Comparison of ENCODE assay signal across 19 mouse cellular contexts in genomic region chr8:48385833-48386232, GRCm38 (mm10).
DNase-seq lines count a peak whose midpoint lies in the region; ATAC-seq and TF ChIP-seq lines count a peak whose summit lies in the region.
"Had no signal": no experiment of that assay in that cellular context is flagged by ENCODE, and none has a peak within 500 bp of the region (broad histone marks: within the 10 kb centered on the region; RNA-seq: fewer than 3 reads in every experiment).

No protein-coding gene starts in this region.

- no peaks in the 10 kb centered on the region for H3K36me3 ChIP-seq in heart, adult 2 months (ENCODE audit: control insufficient read depth, insufficient read depth, low read length)
- no peaks in the 10 kb centered on the region for H3K36me3 ChIP-seq in hindbrain, embryonic 13.5 days
- H3K36me3 ChIP-seq in hindbrain, embryonic 11.5 days (ENCODE audit: control insufficient read depth, insufficient read depth, low read length): no peaks in the 10 kb centered on the region
- peaks cover 7% of the 10 kb centered on the region for H3K36me3 ChIP-seq in myocyte (ENCODE audit: control insufficient read depth, insufficient read depth)
- H3K36me3 ChIP-seq: intestine, embryonic 15.5 days; midbrain, embryonic 15.5 days had no signal

- TF ChIP-seq EP300 in heart, adult 2 months (IDR thresholded peaks at IDR 0.05; ENCODE audit: insufficient read depth, low read depth, low read length): no peak

- intact Hi-C loops in heart, adult 2 months (cut with DNase I): no loop called here
- intact Hi-C loops in heart, postnatal 25 days (cut with DNase I): no loop called here

- TF ChIP-seq POLR2A in heart, adult 2 months (IDR thresholded peaks at IDR 0.05; ENCODE audit: insufficient read depth, low read depth, low read length): no peak
- TF ChIP-seq POLR2A in brain, embryonic 14.5 days (IDR thresholded peaks at IDR 0.05; ENCODE audit: borderline replicate concordance, extremely low read depth, insufficient read depth, insufficient read length, poor library complexity, severe bottlenecking): no peak
- no peak for TF ChIP-seq POLR2A in myocyte (IDR thresholded peaks at IDR 0.05; ENCODE audit: insufficient read length, low read depth)

- DNase-seq in heart, adult 2 months: no peak
- no peak for DNase-seq in heart, postnatal 25 days (ENCODE audit: low spot score)
- DNase-seq in hindbrain, embryonic 11.5 days (ENCODE audit: low spot score): no peak
- peak; percentile 26 for DNase-seq in brain, embryonic 14.5 days (ENCODE audit: low read depth)
- DNase-seq in left cerebral cortex, adult 8-10 months (ENCODE audit: low spot score in 2 of 2): no peak
- DNase-seq: adrenal gland, postnatal 25 days; cerebellum, adult 11-12 months; cerebellum, postnatal 10 days; kidney, adult 9 months; kidney, postnatal 25 days; lung, postnatal 4 days; right cerebral cortex, postnatal 14 days had no signal

- no peak overlapping the region for H3K9ac ChIP-seq in heart, adult 2 months (ENCODE audit: low read depth, low read length)
- no peak overlapping the region for H3K9ac ChIP-seq in hindbrain, embryonic 13.5 days
- H3K9ac ChIP-seq in hindbrain, embryonic 11.5 days (ENCODE audit: low read depth, low read length): no peak overlapping the region
- H3K9ac ChIP-seq: intestine, embryonic 15.5 days; midbrain, embryonic 15.5 days had no signal

- no peak overlapping the region for H3K4me2 ChIP-seq in hindbrain, embryonic 13.5 days
- H3K4me2 ChIP-seq in hindbrain, embryonic 11.5 days (replicated peaks; ENCODE audit: low read depth, low read length): no peak overlapping the region
- H3K4me2 ChIP-seq in myocyte (ENCODE audit: low read depth): peak overlapping the region; percentile 18
- H3K4me2 ChIP-seq: intestine, embryonic 15.5 days; midbrain, embryonic 15.5 days had no signal

- no peaks in the 10 kb centered on the region for H3K9me3 ChIP-seq in hindbrain, embryonic 13.5 days
- H3K9me3 ChIP-seq in hindbrain, embryonic 11.5 days (ENCODE audit: control insufficient read depth, low read length): no peaks in the 10 kb centered on the region
- H3K9me3 ChIP-seq: hindbrain, embryonic 10.5 days; intestine, embryonic 15.5 days; midbrain, embryonic 15.5 days had no signal

- H3K4me3 ChIP-seq in heart, adult 2 months: peak overlapping the region; percentile 31; the same call in 1 of the 2 replicates
- no peak overlapping the region for H3K4me3 ChIP-seq in hindbrain, embryonic 13.5 days
- no peak overlapping the region for H3K4me3 ChIP-seq in hindbrain, embryonic 11.5 days (ENCODE audit: low read depth, low read length)
- H3K4me3 ChIP-seq in myocyte: no peak overlapping the region
- H3K4me3 ChIP-seq: hindbrain, embryonic 10.5 days; intestine, embryonic 15.5 days; layer of hippocampus, adult 2 months; midbrain, embryonic 15.5 days had no signal

- H3K27ac ChIP-seq in heart, adult 2 months: peak overlapping the region; percentile 42
- peak overlapping the region; percentile 8; the same call in 1 of the 2 replicates for H3K27ac ChIP-seq in hindbrain, embryonic 13.5 days
- no peak overlapping the region for H3K27ac ChIP-seq in hindbrain, embryonic 11.5 days (ENCODE audit: low read depth, low read length)
- H3K27ac ChIP-seq: hindbrain, embryonic 10.5 days; intestine, embryonic 15.5 days; layer of hippocampus, adult 2 months; midbrain, embryonic 15.5 days had no signal

- H3K27me3 ChIP-seq in heart, adult 2 months (ENCODE audit: control insufficient read depth, insufficient read depth, low read length): no peaks in the 10 kb centered on the region
- no peaks in the 10 kb centered on the region for H3K27me3 ChIP-seq in hindbrain, embryonic 13.5 days
- no peaks in the 10 kb centered on the region for H3K27me3 ChIP-seq in hindbrain, embryonic 11.5 days (ENCODE audit: control insufficient read depth, insufficient read depth, low read length)
- H3K27me3 ChIP-seq in myocyte (ENCODE audit: control insufficient read depth, insufficient read depth, insufficient read length): no peaks in the 10 kb centered on the region
- H3K27me3 ChIP-seq: intestine, embryonic 15.5 days; midbrain, embryonic 15.5 days had no signal

- no peaks in the 10 kb centered on the region for H3K79me2 ChIP-seq in heart, adult 2 months (replicated peaks; ENCODE audit: control insufficient read depth, insufficient read depth, low read length)
- no peaks in the 10 kb centered on the region for H3K79me2 ChIP-seq in myocyte (ENCODE audit: control insufficient read depth, insufficient read depth)

- H3K4me1 ChIP-seq in heart, adult 2 months (ENCODE audit: control insufficient read depth, insufficient read depth, low read length): no peaks in the 10 kb centered on the region; the same call in 1 of the 2 replicates
- peaks cover 18% of the 10 kb centered on the region for H3K4me1 ChIP-seq in hindbrain, embryonic 13.5 days (replicated peaks)
- no peaks in the 10 kb centered on the region for H3K4me1 ChIP-seq in hindbrain, embryonic 11.5 days (replicated peaks; ENCODE audit: control insufficient read depth, insufficient read depth, low read length)
- H3K4me1 ChIP-seq: intestine, embryonic 15.5 days had no signal

- no peak for TF ChIP-seq CTCF in heart, adult 2 months (IDR thresholded peaks at IDR 0.05)
- no peak for TF ChIP-seq CTCF in brain, embryonic 14.5 days (IDR thresholded peaks at IDR 0.05; ENCODE audit: borderline replicate concordance, extremely low read depth, insufficient read depth, insufficient read length)

- 57% methylated on average over 10 of the region's 10 CpGs for WGBS in heart, adult 2 months
- WGBS in hindbrain, embryonic 13.5 days: 56% methylated on average over 10 of the region's 10 CpGs
- WGBS in hindbrain, embryonic 11.5 days: 81% methylated on average over 10 of the region's 10 CpGs

- ATAC-seq in hindbrain, embryonic 13.5 days (ENCODE audit: low FRiP score): no peak
- no peak for ATAC-seq in hindbrain, embryonic 11.5 days (ENCODE audit: low FRiP score)
- ATAC-seq: CD4-positive, CD25-positive, alpha-beta regulatory T cell, adult 4 months; intestine, embryonic 15.5 days; midbrain, embryonic 15.5 days had no signal

- no peak overlapping the region for H3ac ChIP-seq in myocyte (ENCODE audit: control insufficient read depth, insufficient read length)

TF ChIP-seq in myocyte, 11 proteins besides CTCF, POLR2A, EP300 and RAD21:
- peak in 1 of 3 experiments; percentile 60 for TF ChIP-seq MYOG (IDR thresholded peaks at IDR 0.05; ENCODE audit: control insufficient read depth in 1 of 3, insufficient read depth in 1 of 3, insufficient read length in 2 of 3, low read depth in 2 of 3)
- TF ChIP-seq MYOD1 (IDR thresholded peaks at IDR 0.05; ENCODE audit: control insufficient read depth in 1 of 3, insufficient read length in 2 of 3, low read depth in 2 of 3): peak in 1 of 3 experiments; percentile 23
- no peak for TF ChIP-seq MAX (IDR thresholded peaks at IDR 0.05; ENCODE audit: low read depth)
- no peak for TF ChIP-seq CEBPB (IDR thresholded peaks at IDR 0.05; ENCODE audit: insufficient read depth, poor library complexity, severe bottlenecking)
